Mouse (Mus musculus) thymus, adult 2 months (tissue): ENCODE results near the gene Ces1c. TPM values are rescaled to one million over a fixed set of nuclear protein-coding genes. Genes with fewer than 3 reads are reported as not detected.

ENCODE experiments used
- DNase-seq: peaks from one replicate; pipeline ENCODE4 v3.0.0; 2021
- H3K27ac ChIP-seq: fragments of 200-500 bp; 2 replicates; pipeline ENCODE4 v1.5.1; 2012; ENCODE audit warnings: low read length, control low read depth; ENCODE audit not compliant: control insufficient read depth, insufficient read depth
- H3K27me3 ChIP-seq: fragments of 200-500 bp; 2 replicates; pipeline ENCODE4 v1.6.1; 2012; ENCODE audit warnings: mild to moderate bottlenecking, low read length, moderate library complexity, mixed read lengths; ENCODE audit not compliant: control insufficient read depth, insufficient read depth
- H3K36me3 ChIP-seq: fragments of 200-500 bp; 2 replicates; pipeline ENCODE4 v1.6.1; 2012; ENCODE audit warnings: mild to moderate bottlenecking, low read length, moderate library complexity; ENCODE audit not compliant: control insufficient read depth, insufficient read depth
- H3K4me1 ChIP-seq: fragments of 200-500 bp; replicated peaks from 2 replicates; pipeline ENCODE4 v1.6.1; 2012; ENCODE audit warnings: low read length; ENCODE audit not compliant: control insufficient read depth, insufficient read depth
- H3K4me3 ChIP-seq: fragments of 200-500 bp; 2 replicates; pipeline ENCODE4 v1.5.1; 2012; ENCODE audit warnings: mild to moderate bottlenecking, low read length, control low read depth, moderate library complexity; ENCODE audit not compliant: control insufficient read depth, insufficient read depth
- CTCF ChIP-seq: fragments of 200-500 bp; IDR thresholded peaks from 2 replicates; pipeline ENCODE4 v1.5.1; 2012; ENCODE audit warnings: mild to moderate bottlenecking, control low read depth, low read length, moderate library complexity, borderline replicate concordance; ENCODE audit not compliant: control insufficient read depth, poor library complexity, insufficient read depth; ENCODE audit errors: extremely low read depth
- POLR2A ChIP-seq: fragments of 200-500 bp; IDR thresholded peaks from 2 replicates; pipeline ENCODE4 v1.6.1; 2012; ENCODE audit warnings: mild to moderate bottlenecking, low read length, control low read depth, moderate library complexity; ENCODE audit not compliant: control insufficient read depth, poor library complexity, insufficient read depth; ENCODE audit errors: extremely low read depth
- WGBS: fragments of 180-500 bp; shearing (Covaris S2); methylation state at CpG from one replicate; pipeline ENCODE4 v1.1.7; 2018; 5-methylcytosine and 5-hydroxymethylcytosine counted together
- polyA plus RNA-seq: library from polyadenylated mRNA; depleted of rRNA; stranded (reverse); fragments of >200 nt; gene quantifications from 2 replicates; pipeline ENCODE4 v1.2.3, GENCODE M21; 2012

The Ces1c gene
- polyA plus RNA-seq, 1 experiment, result 0.27 TPM

GRCm38 (mm10) chr8:93091324-93091723, 39.8 kb downstream of the Ces1c start:
- Histone ChIP-seq H3K27me3 (no peaks in the 10 kb centered on the region), H3K27ac (no peak overlapping the region), H3K4me3 (no peak overlapping the region), H3K36me3 (no peaks in the 10 kb centered on the region), H3K4me1 (no peaks in the 10 kb centered on the region; the same call in 1 of the 2 replicates)
- WGBS, result 63% methylated on average over 1 of the region's 1 CpGs
- TF ChIP-seq CTCF (no peak), POLR2A (no peak)
- DNase-seq, result no peak

- TF ChIP-seq CTCF, result no peak
- no peak for TF ChIP-seq POLR2A
- WGBS, result 15% methylated on average over 2 of the region's 2 CpGs
- H3K36me3 ChIP-seq, result no peaks in the 10 kb centered on the region
- no peak for DNase-seq
- H3K27ac ChIP-seq, result no peak overlapping the region
- no peaks in the 10 kb centered on the region for H3K27me3 ChIP-seq
- no peaks in the 10 kb centered on the region; the same call in 1 of the 2 replicates for H3K4me1 ChIP-seq
- no peak overlapping the region for H3K4me3 ChIP-seq
Measured at GRCm38 (mm10) chr8:93088686-93089122, 42.4 kb downstream of the Ces1c start.

- H3K4me3 ChIP-seq, result no peak overlapping the region
- no peak overlapping the region for H3K27ac ChIP-seq
- no peaks in the 10 kb centered on the region for H3K27me3 ChIP-seq
- H3K4me1 ChIP-seq, result no peaks in the 10 kb centered on the region; the same call in 1 of the 2 replicates
- no peak for DNase-seq
- no peak for TF ChIP-seq POLR2A
- no peaks in the 10 kb centered on the region for H3K36me3 ChIP-seq
- 74% methylated on average over 7 of the region's 7 CpGs for WGBS
Measured at GRCm38 (mm10) chr8:93088193-93088592, 42.9 kb downstream of the Ces1c start.

GRCm38 (mm10) chr8:93079887-93080286, 51.2 kb downstream of the Ces1c start, which contains the start of gene Ces1b:
Gene Ces1b, minus strand, starts transcription at chr8:93080017.
- Histone ChIP-seq H3K27ac (no peak within 1 kb of the TSS), H3K36me3 (no peaks in the 10 kb centered on the region), H3K4me1 (no peaks in the 10 kb centered on the region), H3K4me3 (no peak within 1 kb of the TSS), H3K27me3 (no peaks in the 10 kb centered on the region)
- TF ChIP-seq POLR2A, result no peak
- no peak for TF ChIP-seq CTCF
- DNase-seq, result no peak
- WGBS, result 91% methylated on average over 2 of the region's 2 CpGs

GRCm38 (mm10) chr8:93075251-93075650, 55.8 kb downstream of the Ces1c start:
- no peaks in the 10 kb centered on the region for H3K27me3 ChIP-seq
- TF ChIP-seq CTCF, result no peak
- no peak overlapping the region for H3K4me3 ChIP-seq
- no peaks in the 10 kb centered on the region for H3K4me1 ChIP-seq
- 50% methylated on average over 4 of the region's 4 CpGs for WGBS
- H3K36me3 ChIP-seq, result no peaks in the 10 kb centered on the region
- no peak overlapping the region for H3K27ac ChIP-seq
- no peak for DNase-seq

GRCm38 (mm10) chr8:93063416-93064117, 67.5 kb downstream of the Ces1c start:
- DNase-seq, result no peak
- Histone ChIP-seq H3K4me1 (no peaks in the 10 kb centered on the region), H3K27ac (no peak overlapping the region), H3K36me3 (no peaks in the 10 kb centered on the region), H3K27me3 (no peaks in the 10 kb centered on the region), H3K4me3 (no peak overlapping the region)
- no peak for TF ChIP-seq CTCF
- no peak for TF ChIP-seq POLR2A
- WGBS, result 88% methylated on average over 3 of the region's 3 CpGs

GRCm38 (mm10) chr8:93059185-93059584, 71.9 kb downstream of the Ces1c start:
- DNase-seq, result peak; percentile 1
- Histone ChIP-seq H3K27me3 (no peaks in the 10 kb centered on the region), H3K27ac (no peak overlapping the region), H3K4me3 (no peak overlapping the region), H3K36me3 (no peaks in the 10 kb centered on the region), H3K4me1 (no peaks in the 10 kb centered on the region)
- no peak for TF ChIP-seq CTCF
- no peak for TF ChIP-seq POLR2A
- WGBS, result 27% methylated on average over 2 of the region's 2 CpGs
